Mouse (Mus musculus) liver, embryonic 14.5 days (tissue): Measurements from ENCODE around the gene Rem2.

Experiments used
- CTCF ChIP-seq: IDR thresholded peaks from 2 replicates; pipeline ENCODE4 v1.5.1; 2016; ENCODE audit warnings: antibody characterized with exemption, low read depth, control low read depth
- EP300 ChIP-seq: IDR thresholded peaks from 2 replicates; pipeline ENCODE4 v1.6.1; 2016; ENCODE audit warnings: antibody characterized with exemption, low read depth

GRCm38 (mm10) chr14:54441365-54441764, 34.5 kb upstream of the Rem2 start:
- TF ChIP-seq CTCF (no peak), EP300 (no peak)
